Mouse (Mus musculus) heart, postnatal 14 days (tissue): Measurements from ENCODE around the gene Gm14459. TPM values are rescaled to one million over a fixed set of nuclear protein-coding genes. Genes with fewer than 3 reads are reported as not detected.
"Not testable (repeated sequence)": the region's sequence is repeated elsewhere in the genome, so short reads cannot be mapped to it uniquely, and the experiment has no call there.

Source experiments
- DNase-seq, 2 experiments: peaks; one replicate each; pipeline ENCODE4 v3.0.0; 2021 to 2022
- intact Hi-C: fragments of 180-260 bp; cut with DNase I; formaldehyde crosslinking; loops from one replicate; pipeline ENCODE4 v1.15.1; 2025
- long read RNA-seq, 2 experiments: library from polyadenylated mRNA; stranded (forward); transcript quantifications; one replicate each; pipeline ENCODE4 v2.0.0; 2021
- total RNA-seq, 2 experiments: library from RNA; stranded (reverse); gene quantifications; 2 replicates each; pipeline ENCODE4 v1.2.3; 2021

Gene Gm14459
- not detected for total RNA-seq
- long read RNA-seq, experiment 1, result 0 reads
- long read RNA-seq, experiment 2, result 0 reads

DNA sequence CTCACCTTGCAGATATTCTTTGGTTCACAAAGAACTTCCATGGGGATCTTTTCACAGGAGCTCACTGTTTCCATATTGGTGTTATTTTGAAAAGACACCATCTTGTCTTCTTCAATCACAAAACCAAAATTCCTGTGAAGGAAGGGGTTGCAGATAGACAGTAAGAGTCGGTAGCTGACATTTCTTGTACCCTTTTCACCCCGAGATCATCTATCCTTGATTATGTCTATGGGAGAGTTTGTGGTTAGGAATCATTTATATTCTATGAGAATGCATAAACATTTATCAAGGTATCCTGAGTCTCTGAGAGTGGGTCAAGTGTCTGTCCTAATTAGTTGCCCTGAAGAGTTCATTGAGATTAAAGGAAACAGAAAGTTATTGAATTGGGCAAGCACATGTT is at the start of gene Gm14459:
Gm14459 (minus strand) TSS at position 101 of the 400 bp plus-strand sequence.
- no peak for DNase-seq
- intact Hi-C loops, result no loop called here

DNA sequence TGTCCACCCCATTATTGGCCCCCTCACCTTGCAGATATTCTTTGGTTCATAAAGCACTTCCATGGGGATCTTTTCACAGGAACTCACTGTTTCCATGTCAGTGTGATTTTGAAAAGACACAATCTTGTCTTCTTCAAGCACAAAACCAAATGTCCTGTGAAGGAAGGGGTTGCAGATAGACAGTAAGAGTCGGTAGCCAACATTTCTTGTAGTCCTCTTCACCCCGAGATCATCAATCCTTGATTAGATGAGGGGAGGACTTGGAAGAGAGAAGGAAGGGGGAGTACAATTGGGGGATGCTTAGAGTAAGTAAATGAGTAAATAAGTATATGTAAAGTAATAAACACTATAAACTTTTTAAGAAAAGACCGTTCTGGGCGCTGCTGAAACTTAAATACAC is 23.4 kb upstream of the Gm14459 start, which contains the start of gene Ssxb6:
Ssxb6 (minus strand) TSS at position 101 of the 400 bp plus-strand sequence.
- intact Hi-C loops, result loop anchor here (10.0 kb wide), 1 partner anchor 117 kb away; no protein-coding TSS in a partner anchor
- not testable (repeated sequence) for DNase-seq

Other genes with a start within 250 kb of the Gm14459 start
- gene Ssxb10, start 197.5 kb downstream of the Gm14459 start, total RNA-seq, result not detected
- not detected for gene Ssxb9, start 158.0 kb downstream of the Gm14459 start, total RNA-seq
- gene Ssxb1, start 111.6 kb downstream of the Gm14459 start, total RNA-seq, result not detected
- gene Ssxb2, start 63.2 kb downstream of the Gm14459 start, total RNA-seq, result not detected
- not detected for gene Ssxb6, start 23.3 kb upstream of the Gm14459 start, total RNA-seq
- not detected for gene Ssxb3, start 66.9 kb upstream of the Gm14459 start, total RNA-seq
- not detected for gene Ssxb8, start 165.9 kb upstream of the Gm14459 start, total RNA-seq
- gene Ssx9, start 223.5 kb upstream of the Gm14459 start, total RNA-seq, result not detected